Mouse (Mus musculus) intestine, embryonic 16.5 days (tissue): ENCODE data around the gene Olfr16. TPM values are rescaled to one million over a fixed set of nuclear protein-coding genes. Genes with fewer than 3 reads are reported as not detected.

Source experiments
- ATAC-seq: fragments of 200-750 bp; cut with Nextera tagmentation; 2 replicates; pipeline ENCODE4 v1.8.0; 2017; ENCODE audit warnings: moderate TSS enrichment, moderate library complexity
- H3K27ac ChIP-seq: fragments of 300-500 bp; sonication (generic); 2 replicates; pipeline ENCODE4 v1.5.1; 2014; ENCODE audit warnings: mild to moderate bottlenecking, low read length
- H3K27me3 ChIP-seq: fragments of 300-500 bp; sonication (generic); replicated peaks from 2 replicates; pipeline ENCODE4 v1.6.1; 2014; ENCODE audit warnings: low read length, control low read depth, mixed read lengths; ENCODE audit not compliant: control insufficient read depth, insufficient read depth
- H3K36me3 ChIP-seq: fragments of 300-500 bp; sonication (generic); 2 replicates; pipeline ENCODE4 v1.6.1; 2014; ENCODE audit warnings: low read length, control low read depth; ENCODE audit not compliant: control insufficient read depth, insufficient read depth
- H3K4me1 ChIP-seq: fragments of 300-500 bp; sonication (generic); 2 replicates; pipeline ENCODE4 v1.6.1; 2014; ENCODE audit warnings: low read length, control low read depth, mixed read lengths; ENCODE audit not compliant: control insufficient read depth, insufficient read depth
- H3K4me2 ChIP-seq: fragments of 300-500 bp; sonication (generic); 2 replicates; pipeline ENCODE4 v1.6.1; 2014; ENCODE audit warnings: low read depth, low read length, control low read depth
- H3K4me3 ChIP-seq: fragments of 300-500 bp; sonication (generic); 2 replicates; pipeline ENCODE4 v1.5.1; 2014; ENCODE audit warnings: mild to moderate bottlenecking, low read length
- H3K9ac ChIP-seq: fragments of 300-500 bp; sonication (generic); 2 replicates; pipeline ENCODE4 v1.6.1; 2014; ENCODE audit warnings: low read depth, low read length
- H3K9me3 ChIP-seq: fragments of 300-500 bp; sonication (generic); 2 replicates; pipeline ENCODE4 v1.6.1; 2016; ENCODE audit warnings: low read length, control low read depth; ENCODE audit not compliant: control insufficient read depth
- WGBS: fragments of 180-500 bp; shearing (Covaris S2); extraction: QIAGEN DNeasy Blood & Tissue Kit; methylation state at CpG from one replicate; pipeline ENCODE4 v1.1.7; 2014; 5-methylcytosine and 5-hydroxymethylcytosine counted together
- polyA plus RNA-seq: library from polyadenylated mRNA; unstranded; fragments of >200 nt; fragmentation: Nextera tagmentation; extraction: Ambion mirVana; gene quantifications from 2 replicates; pipeline ENCODE4 v1.2.1, GENCODE M21; 2015

Gene Olfr16
- polyA plus RNA-seq, result not detected in 2 replicates

GRCm38 (mm10) chr1:172950160-172950559 lies at the start of gene Olfr16:
TSS of gene Olfr16 (plus strand) at chr1:172950409.
- H3K36me3 ChIP-seq, result no peaks in the 10 kb centered on the region
- H3K4me3 ChIP-seq, result no peak within 1 kb of the TSS
- no peak within 1 kb of the TSS for H3K27ac ChIP-seq
- ATAC-seq, result no peak
- 53% methylated on average over 1 of the region's 1 CpGs for WGBS
- H3K9ac ChIP-seq, result no peak within 1 kb of the TSS
- H3K4me1 ChIP-seq, result no peaks in the 10 kb centered on the region
- H3K27me3 ChIP-seq, result no peaks in the 10 kb centered on the region
- H3K9me3 ChIP-seq, result no peaks in the 10 kb centered on the region
- no peak within 1 kb of the TSS for H3K4me2 ChIP-seq

GRCm38 (mm10) chr1:172903313-172903712 lies 46.9 kb upstream of the Olfr16 start:
- H3K9me3 ChIP-seq, result no peaks in the 10 kb centered on the region
- no peaks in the 10 kb centered on the region for H3K4me1 ChIP-seq
- no peak overlapping the region for H3K27ac ChIP-seq
- H3K4me3 ChIP-seq, result no peak overlapping the region
- no peak overlapping the region for H3K4me2 ChIP-seq
- no peaks in the 10 kb centered on the region for H3K36me3 ChIP-seq
- H3K9ac ChIP-seq, result no peak overlapping the region
- no peaks in the 10 kb centered on the region for H3K27me3 ChIP-seq
- ATAC-seq, result no peak

- WGBS, result 81% methylated on average over 1 of the region's 1 CpGs
- no peaks in the 10 kb centered on the region for H3K9me3 ChIP-seq
- no peak overlapping the region for H3K4me2 ChIP-seq
- H3K27me3 ChIP-seq, result no peaks in the 10 kb centered on the region
- no peak overlapping the region for H3K9ac ChIP-seq
- no peaks in the 10 kb centered on the region for H3K36me3 ChIP-seq
- ATAC-seq, result peak; percentile 59; the same call in 1 of the 2 replicates
- H3K27ac ChIP-seq, result no peak overlapping the region
- H3K4me3 ChIP-seq, result no peak overlapping the region
- H3K4me1 ChIP-seq, result no peaks in the 10 kb centered on the region
These were observed 33.1 kb upstream of the Olfr16 start for GRCm38 (mm10) chr1:172917115-172917514.

- H3K27me3 ChIP-seq, result no peaks in the 10 kb centered on the region
- no peaks in the 10 kb centered on the region for H3K9me3 ChIP-seq
- no peak overlapping the region for H3K27ac ChIP-seq
- no peaks in the 10 kb centered on the region for H3K36me3 ChIP-seq
- no peak overlapping the region for H3K4me2 ChIP-seq
- no peak overlapping the region for H3K4me3 ChIP-seq
- no peaks in the 10 kb centered on the region for H3K4me1 ChIP-seq
- WGBS, result 85% methylated on average over 2 of the region's 2 CpGs
- no peak overlapping the region for H3K9ac ChIP-seq
- no peak for ATAC-seq
These were observed 31.8 kb upstream of the Olfr16 start for GRCm38 (mm10) chr1:172918450-172918849.

GRCm38 (mm10) chr1:172932197-172932596 lies 18.0 kb upstream of the Olfr16 start:
- H3K9ac ChIP-seq, result no peak overlapping the region
- 91% methylated on average over 2 of the region's 2 CpGs for WGBS
- ATAC-seq, result no peak
- H3K4me1 ChIP-seq, result no peaks in the 10 kb centered on the region
- H3K9me3 ChIP-seq, result no peaks in the 10 kb centered on the region
- no peaks in the 10 kb centered on the region for H3K27me3 ChIP-seq
- no peak overlapping the region for H3K4me3 ChIP-seq
- H3K36me3 ChIP-seq, result no peaks in the 10 kb centered on the region
- no peak overlapping the region for H3K27ac ChIP-seq
- H3K4me2 ChIP-seq, result no peak overlapping the region

- H3K4me3 ChIP-seq, result no peak overlapping the region
- H3K36me3 ChIP-seq, result no peaks in the 10 kb centered on the region
- WGBS, result 76% methylated on average over 2 of the region's 2 CpGs
- no peak overlapping the region for H3K9ac ChIP-seq
- no peak overlapping the region for H3K4me2 ChIP-seq
- no peaks in the 10 kb centered on the region for H3K27me3 ChIP-seq
- H3K9me3 ChIP-seq, result no peaks in the 10 kb centered on the region
- no peak for ATAC-seq
- H3K27ac ChIP-seq, result no peak overlapping the region
- no peaks in the 10 kb centered on the region for H3K4me1 ChIP-seq
These were observed 1.0 kb downstream of the Olfr16 start for GRCm38 (mm10) chr1:172951171-172951720.

GRCm38 (mm10) chr1:172955376-172955775 lies 5.2 kb downstream of the Olfr16 start:
- Histone ChIP-seq H3K4me2 (no peak overlapping the region), H3K4me1 (no peaks in the 10 kb centered on the region), H3K27ac (no peak overlapping the region), H3K4me3 (no peak overlapping the region), H3K9ac (no peak overlapping the region), H3K27me3 (no peaks in the 10 kb centered on the region), H3K9me3 (no peaks in the 10 kb centered on the region), H3K36me3 (no peaks in the 10 kb centered on the region)
- ATAC-seq, result no peak
- 56% methylated on average over 4 of the region's 4 CpGs for WGBS

- ATAC-seq, result no peak
- H3K27ac ChIP-seq, result no peak overlapping the region
- H3K4me2 ChIP-seq, result no peak overlapping the region
- no peaks in the 10 kb centered on the region for H3K9me3 ChIP-seq
- 34% methylated on average over 1 of the region's 1 CpGs for WGBS
- no peak overlapping the region for H3K9ac ChIP-seq
- H3K4me1 ChIP-seq, result no peaks in the 10 kb centered on the region
- no peak overlapping the region for H3K4me3 ChIP-seq
- no peaks in the 10 kb centered on the region for H3K27me3 ChIP-seq
- no peaks in the 10 kb centered on the region for H3K36me3 ChIP-seq
These were observed 10.2 kb downstream of the Olfr16 start for GRCm38 (mm10) chr1:172960452-172960851.

- Histone ChIP-seq H3K9ac (no peak overlapping the region), H3K27me3 (no peaks in the 10 kb centered on the region), H3K4me1 (no peaks in the 10 kb centered on the region), H3K4me2 (peak overlapping the region; percentile 37), H3K4me3 (peak overlapping the region; percentile 41), H3K36me3 (no peaks in the 10 kb centered on the region), H3K9me3 (no peaks in the 10 kb centered on the region), H3K27ac (peak overlapping the region; percentile 63)
- WGBS, result 52% methylated on average over 12 of the region's 12 CpGs
- peak; percentile 95 for ATAC-seq
These were observed 39.8 kb downstream of the Olfr16 start for GRCm38 (mm10) chr1:172989794-172990634.
